Mouse (Mus musculus): ENCODE data around the gene 4930426L09Rik. TPM values are rescaled to one million over a fixed set of nuclear protein-coding genes. Genes with fewer than 3 reads are reported as not detected.

4930426L09Rik gene
- total and polyA plus RNA-seq, 2 experiments from 2014 or later, result 0.36 to 4.1 TPM

GRCm38 (mm10) chr2:18958501-18958900 is 39.6 kb upstream of the 4930426L09Rik start:
- no peaks in the 10 kb centered on the region for H3K36me3 ChIP-seq (replicated peaks; ENCODE audit: control insufficient read depth, insufficient read depth, low read length)
- TF ChIP-seq EP300 (IDR thresholded peaks at IDR 0.05; ENCODE audit: low read depth) (no peak), CTCF (IDR thresholded peaks at IDR 0.05; ENCODE audit: low read depth) (no peak)
- no peak for DNase-seq (ENCODE audit: low spot score)
- peaks cover 28% of the 10 kb centered on the region for H3K4me1 ChIP-seq (ENCODE audit: control insufficient read depth, insufficient read depth)
- 88% methylated on average over 5 of the region's 5 CpGs for WGBS
- no peak overlapping the region for H3K4me3 ChIP-seq (ENCODE audit: low read depth, low read length)
- no peak overlapping the region for H3K9ac ChIP-seq (replicated peaks; ENCODE audit: low read depth, low read length)
- H3K27me3 ChIP-seq (ENCODE audit: control insufficient read depth, insufficient read depth, low read length), result no peaks in the 10 kb centered on the region
- no peak overlapping the region for H3K27ac ChIP-seq (ENCODE audit: low read depth)
- no peaks in the 10 kb centered on the region for H3K9me3 ChIP-seq (replicated peaks; ENCODE audit: control insufficient read depth, low read length)
- no peak overlapping the region for H3K4me2 ChIP-seq (ENCODE audit: low read depth, low read length)
- no peak for ATAC-seq (ENCODE audit: insufficient read depth, low read depth)

DNA sequence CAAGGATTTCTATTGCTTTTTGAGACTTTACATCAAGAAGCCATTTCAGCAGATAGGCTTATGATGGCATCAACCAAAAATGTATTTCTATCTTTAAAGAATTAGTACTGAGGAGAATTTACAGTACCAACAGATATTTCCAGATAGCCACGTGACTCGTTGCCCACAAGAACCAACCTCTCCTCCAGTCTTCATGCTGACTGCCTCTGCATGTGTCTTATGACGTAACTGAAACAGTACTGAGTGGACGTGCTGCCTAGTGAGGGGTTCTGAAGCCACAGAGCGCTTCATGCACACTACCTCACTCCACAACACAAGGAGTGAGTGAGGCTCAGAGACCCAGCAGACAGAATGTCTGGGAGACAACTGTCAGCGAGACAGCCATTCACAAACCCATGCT is 39.1 kb upstream of the 4930426L09Rik start:
- TF ChIP-seq CTCF (IDR thresholded peaks at IDR 0.05; ENCODE audit: low read depth) (no peak), EP300 (IDR thresholded peaks at IDR 0.05; ENCODE audit: low read depth) (no peak)
- ATAC-seq (ENCODE audit: insufficient read depth, low read depth), result no peak
- Histone ChIP-seq H3K9ac (replicated peaks; ENCODE audit: low read depth, low read length) (no peak overlapping the region), H3K27ac (ENCODE audit: low read depth) (no peak overlapping the region), H3K4me3 (ENCODE audit: low read depth, low read length) (no peak overlapping the region), H3K27me3 (ENCODE audit: control insufficient read depth, insufficient read depth, low read length) (no peaks in the 10 kb centered on the region), H3K4me1 (ENCODE audit: control insufficient read depth, insufficient read depth) (peaks cover 28% of the 10 kb centered on the region), H3K9me3 (replicated peaks; ENCODE audit: control insufficient read depth, low read length) (no peaks in the 10 kb centered on the region), H3K4me2 (ENCODE audit: low read depth, low read length) (no peak overlapping the region), H3K36me3 (replicated peaks; ENCODE audit: control insufficient read depth, insufficient read depth, low read length) (no peaks in the 10 kb centered on the region)
- WGBS, result 80% methylated on average over 6 of the region's 6 CpGs
- no peak for DNase-seq (ENCODE audit: low spot score)

GRCm38 (mm10) chr2:18959558-18959957 is 38.6 kb upstream of the 4930426L09Rik start:
- no peak for TF ChIP-seq CTCF (IDR thresholded peaks at IDR 0.05; ENCODE audit: low read depth)
- no peak for TF ChIP-seq EP300 (IDR thresholded peaks at IDR 0.05; ENCODE audit: low read depth)
- Histone ChIP-seq H3K9me3 (replicated peaks; ENCODE audit: control insufficient read depth, low read length) (no peaks in the 10 kb centered on the region), H3K4me1 (ENCODE audit: control insufficient read depth, insufficient read depth) (peaks cover 28% of the 10 kb centered on the region), H3K9ac (replicated peaks; ENCODE audit: low read depth, low read length) (no peak overlapping the region), H3K27ac (ENCODE audit: low read depth) (no peak overlapping the region), H3K36me3 (replicated peaks; ENCODE audit: control insufficient read depth, insufficient read depth, low read length) (no peaks in the 10 kb centered on the region), H3K4me3 (ENCODE audit: low read depth, low read length) (no peak overlapping the region), H3K4me2 (ENCODE audit: low read depth, low read length) (no peak overlapping the region), H3K27me3 (ENCODE audit: control insufficient read depth, insufficient read depth, low read length) (no peaks in the 10 kb centered on the region)
- DNase-seq (ENCODE audit: low spot score), result no peak
- WGBS, result 93% methylated on average over 5 of the region's 5 CpGs
- ATAC-seq (ENCODE audit: insufficient read depth, low read depth), result no peak

DNA sequence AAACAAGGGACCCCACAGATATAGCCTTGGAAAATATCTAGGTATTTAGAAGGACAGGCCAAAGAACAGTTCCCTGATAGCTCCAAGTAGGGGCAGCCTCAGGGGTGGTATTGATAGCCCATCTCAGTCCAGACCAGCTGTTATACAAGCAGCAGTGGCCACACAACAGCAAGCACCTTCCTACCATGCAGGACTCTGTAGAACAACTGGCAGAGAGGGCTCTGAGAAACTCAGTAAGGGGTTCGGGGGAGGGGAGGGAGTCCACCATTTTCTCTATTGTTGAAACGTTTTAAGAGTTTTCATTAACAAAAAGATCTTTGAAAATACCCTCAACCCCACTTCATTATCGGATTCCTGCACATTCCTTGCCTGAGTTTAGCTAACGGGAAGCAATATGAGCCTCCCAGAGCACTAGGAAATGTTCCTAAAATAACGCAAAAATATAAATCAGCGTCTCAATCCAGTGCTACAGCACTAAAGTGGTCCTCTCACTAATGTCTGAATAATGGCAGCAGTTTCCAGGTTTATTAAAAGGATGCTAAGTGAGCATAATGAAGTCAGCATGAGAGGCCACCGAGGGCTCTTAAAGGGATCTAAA is 37.7 kb upstream of the 4930426L09Rik start:
- no peaks in the 10 kb centered on the region for H3K36me3 ChIP-seq (replicated peaks; ENCODE audit: control insufficient read depth, insufficient read depth, low read length)
- H3K9me3 ChIP-seq (replicated peaks; ENCODE audit: control insufficient read depth, low read length), result no peaks in the 10 kb centered on the region
- ATAC-seq (ENCODE audit: insufficient read depth, low read depth), result no peak
- no peak for DNase-seq (ENCODE audit: low spot score)
- no peak overlapping the region for H3K4me2 ChIP-seq (ENCODE audit: low read depth, low read length)
- TF ChIP-seq EP300 (IDR thresholded peaks at IDR 0.05; ENCODE audit: low read depth) (no peak), CTCF (IDR thresholded peaks at IDR 0.05; ENCODE audit: low read depth) (no peak)
- H3K27ac ChIP-seq (ENCODE audit: low read depth), result no peak overlapping the region
- peaks cover 28% of the 10 kb centered on the region for H3K4me1 ChIP-seq (ENCODE audit: control insufficient read depth, insufficient read depth)
- WGBS, result 39% methylated on average over 7 of the region's 7 CpGs
- H3K4me3 ChIP-seq (ENCODE audit: low read depth, low read length), result no peak overlapping the region
- no peak overlapping the region for H3K9ac ChIP-seq (replicated peaks; ENCODE audit: low read depth, low read length)
- H3K27me3 ChIP-seq (ENCODE audit: control insufficient read depth, insufficient read depth, low read length), result no peaks in the 10 kb centered on the region

DNA sequence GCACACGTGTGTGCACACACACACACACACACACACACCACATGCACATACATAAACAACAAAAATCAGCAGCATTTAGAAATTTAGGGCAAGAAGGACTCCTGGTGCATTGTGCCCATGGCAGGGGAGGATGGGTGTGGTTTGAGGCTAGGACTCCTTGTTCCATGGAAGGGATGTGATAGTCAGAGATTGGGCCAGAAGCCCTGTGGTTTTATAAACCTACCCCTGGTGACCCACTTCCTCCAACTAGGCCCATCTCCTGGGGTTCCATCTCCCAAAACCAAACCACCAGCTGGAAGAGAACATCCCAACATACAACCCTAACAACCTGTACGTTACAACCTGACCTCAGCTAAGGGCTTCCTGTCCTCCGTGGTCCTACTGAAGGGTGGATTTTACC is 35.6 kb upstream of the 4930426L09Rik start:
- ATAC-seq (ENCODE audit: insufficient read depth, low read depth), result no peak
- H3K9me3 ChIP-seq (replicated peaks; ENCODE audit: control insufficient read depth, low read length), result no peaks in the 10 kb centered on the region

More for the DNA sequence above, 35.6 kb upstream of the 4930426L09Rik start:
- peaks cover 18% of the 10 kb centered on the region for H3K4me1 ChIP-seq (ENCODE audit: control insufficient read depth, insufficient read depth)
- 78% methylated on average over 3 of the region's 3 CpGs for WGBS
- H3K4me2 ChIP-seq (ENCODE audit: low read depth, low read length), result no peak overlapping the region
- DNase-seq (ENCODE audit: low spot score), result no peak
- no peak overlapping the region for H3K9ac ChIP-seq (replicated peaks; ENCODE audit: low read depth, low read length)
- H3K27ac ChIP-seq (ENCODE audit: low read depth), result no peak overlapping the region
- TF ChIP-seq CTCF (IDR thresholded peaks at IDR 0.05; ENCODE audit: low read depth) (no peak), EP300 (IDR thresholded peaks at IDR 0.05; ENCODE audit: low read depth) (no peak)
- H3K4me3 ChIP-seq (ENCODE audit: low read depth, low read length), result no peak overlapping the region
- H3K27me3 ChIP-seq (ENCODE audit: control insufficient read depth, insufficient read depth, low read length), result no peaks in the 10 kb centered on the region
- H3K36me3 ChIP-seq (replicated peaks; ENCODE audit: control insufficient read depth, insufficient read depth, low read length), result no peaks in the 10 kb centered on the region
